Mouse (Mus musculus) mouse embryonic stem cell (cell line): Measurements from ENCODE around the gene Mgarp.
"Not testable (repeated sequence)": the region's sequence is repeated elsewhere in the genome, so short reads cannot be mapped to it uniquely, and the experiment has no call there.

ENCODE experiments used
- in situ Hi-C, 2 experiments: fragments of 300-500 bp; cut with MboI; formaldehyde crosslinking; loops; 1 replicate in 1 of 2; 3 replicates in 1 of 2; pipeline ENCODE4 v1.14.3; 2019 to 2020; ENCODE audit warnings: low sequenced_read_pairs in 2 of 2, low pct_unique_long_range_greater_than_20kb in 1 of 2, mixed read lengths in 1 of 2; ENCODE audit not compliant: unreplicated experiment in 1 of 2

Gene Mgarp

DNA sequence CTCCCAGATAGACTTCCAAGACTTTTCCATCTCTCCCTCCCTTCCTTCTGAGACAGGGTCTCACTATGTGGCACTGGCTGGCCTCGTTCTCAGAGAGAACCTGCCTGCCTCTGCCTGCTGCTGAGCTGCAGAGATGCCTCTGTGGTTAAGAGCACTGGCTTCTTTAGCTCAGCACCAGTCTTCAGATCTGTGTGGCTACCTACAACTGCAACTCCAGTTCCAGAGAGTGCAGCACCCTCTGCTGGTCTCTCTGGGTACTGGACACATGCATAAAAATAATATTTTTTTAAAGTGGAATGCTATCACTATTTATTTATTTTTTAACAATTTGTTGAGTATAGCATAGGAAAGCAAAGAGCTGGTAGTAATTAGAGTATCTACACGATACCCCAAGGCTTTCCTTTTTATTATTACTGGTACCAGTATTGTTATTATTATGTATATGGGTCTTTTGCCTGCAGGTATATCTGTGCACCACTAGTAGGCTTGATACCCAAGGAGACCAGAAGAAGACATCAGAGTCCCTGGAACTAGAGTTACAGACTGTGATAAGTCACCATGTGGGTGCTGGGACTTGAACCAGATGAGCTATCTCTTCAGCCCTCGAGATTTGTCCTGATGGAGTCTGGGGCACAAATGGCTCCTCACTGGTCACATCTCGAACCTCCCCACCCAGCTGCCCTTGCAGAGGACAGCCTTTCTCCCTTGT is 43.1 kb downstream of the Mgarp start:
- in situ Hi-C loops, result loop anchor here (10.0 kb wide), 1 partner anchor 119 kb away; no protein-coding TSS in a partner anchor

DNA sequence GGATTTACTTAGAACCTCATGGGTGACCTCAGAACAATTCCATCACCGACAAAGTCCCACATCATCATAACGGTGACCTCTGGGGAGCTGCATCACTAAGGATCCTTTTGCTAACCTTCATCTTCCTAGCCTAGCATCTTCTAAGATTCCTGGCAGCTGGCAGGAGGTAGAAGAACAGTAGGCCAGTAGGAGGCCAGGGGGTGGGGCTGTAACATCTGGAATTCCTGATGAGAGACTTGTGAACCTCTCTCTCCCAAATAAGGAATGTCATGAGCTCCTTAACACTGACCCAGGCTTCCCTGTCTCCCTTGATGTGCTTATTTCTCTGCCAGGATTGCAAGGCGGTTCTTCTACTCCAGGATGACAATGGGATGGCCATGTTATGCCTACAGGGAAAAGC is 45.7 kb downstream of the Mgarp start:
- in situ Hi-C loops, result loop anchor here (10.0 kb wide), 1 partner anchor 116 kb away; no protein-coding TSS in a partner anchor

DNA sequence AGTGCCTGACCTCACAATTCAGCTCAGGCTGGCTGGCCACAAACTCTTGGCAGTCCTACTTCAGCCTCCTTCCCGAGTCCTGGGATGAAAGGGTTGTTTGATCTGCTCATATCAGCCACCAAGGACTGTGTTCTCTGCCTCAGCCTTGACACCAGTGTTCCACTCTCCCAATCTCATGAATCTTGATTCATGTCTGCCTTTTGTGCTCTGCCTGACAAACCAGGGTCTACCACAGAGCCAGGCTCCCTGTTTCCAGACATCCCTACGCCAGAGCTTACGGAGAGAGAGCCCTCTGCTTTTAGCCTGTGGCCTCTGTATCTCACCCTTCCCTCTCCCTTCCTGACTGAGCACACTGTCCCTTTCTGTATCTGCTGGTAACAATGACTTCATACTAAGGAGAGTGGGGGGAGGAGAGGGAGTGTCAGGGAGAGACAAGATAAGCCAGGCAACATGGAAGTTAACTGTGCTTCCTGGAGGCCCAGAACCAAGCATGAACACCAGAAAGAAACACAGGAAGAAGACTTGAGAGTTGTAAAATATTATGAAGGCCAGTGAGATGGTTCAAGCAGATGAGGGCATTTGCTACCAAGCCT is 47.8 kb downstream of the Mgarp start:
- in situ Hi-C loops, result no loop called here

GRCm38 (mm10) chr3:51345017-51345416 is 51.5 kb downstream of the Mgarp start:
- in situ Hi-C loops, result not testable (repeated sequence)

GRCm38 (mm10) chr3:51344182-51344581 is 52.4 kb downstream of the Mgarp start:
- in situ Hi-C loops, result not testable (repeated sequence)

- in situ Hi-C loops, result no loop called here
These were observed 53.3 kb downstream of the Mgarp start for GRCm38 (mm10) chr3:51343260-51343659.

DNA sequence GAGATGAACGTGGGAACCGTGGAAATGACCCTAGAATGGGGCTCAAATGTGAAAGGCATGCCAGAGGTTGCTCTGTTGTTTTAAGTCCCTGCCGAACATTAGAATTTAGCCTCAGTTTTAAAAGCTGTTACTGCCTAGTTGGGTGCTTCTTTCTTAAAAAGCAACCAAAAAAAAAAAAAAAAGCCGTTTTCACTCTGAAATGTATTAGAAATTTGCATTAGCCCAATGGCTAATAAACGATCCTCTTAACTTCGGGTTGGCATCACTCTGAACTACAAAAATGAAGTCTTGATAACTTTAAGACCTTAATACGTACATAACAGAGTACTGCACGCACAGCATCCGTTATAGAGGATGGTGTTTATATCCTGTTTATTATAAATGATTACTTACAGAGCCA is 54.4 kb downstream of the Mgarp start:
- in situ Hi-C loops, result no loop called here

DNA sequence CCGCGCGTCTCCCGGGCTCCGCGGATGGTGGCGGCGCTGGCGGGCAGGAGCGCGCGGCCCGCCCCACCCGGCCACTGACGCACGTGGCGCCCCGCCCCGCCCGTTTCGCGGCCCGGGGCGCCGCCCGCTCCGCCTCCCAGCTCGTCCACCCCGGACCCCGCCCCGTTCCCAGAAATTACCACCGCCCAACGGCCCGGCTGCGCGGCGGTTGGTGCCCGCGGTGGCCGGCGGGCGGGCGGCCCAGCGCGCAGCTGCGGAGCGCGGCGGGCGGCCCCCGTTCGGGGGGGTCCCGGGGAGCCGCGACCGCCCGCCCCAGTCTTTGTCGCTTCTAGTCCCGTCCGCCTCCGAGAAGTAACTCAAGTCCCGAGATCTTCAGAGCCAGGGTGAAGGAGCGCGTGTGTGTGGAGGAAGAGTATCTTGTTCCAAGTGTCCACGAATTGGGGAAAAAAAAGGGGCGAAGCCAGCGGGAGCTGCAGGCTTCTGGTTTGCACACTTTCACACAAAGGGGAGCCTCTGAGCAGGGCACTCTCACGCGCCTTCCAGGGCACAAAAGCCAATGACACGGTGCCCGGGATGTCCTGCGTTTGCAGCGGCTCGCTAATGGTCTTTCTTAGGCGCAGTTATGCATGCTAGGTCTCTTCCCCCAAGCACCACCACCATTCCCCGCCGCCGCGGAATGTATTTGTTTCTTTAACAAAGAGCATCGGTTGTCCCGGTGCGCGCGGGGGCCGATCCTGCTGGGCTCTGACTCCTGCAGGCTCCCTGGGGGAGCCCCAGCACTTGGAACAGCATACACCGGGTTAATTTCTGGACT is 55.1 kb downstream of the Mgarp start:
- in situ Hi-C loops, result no loop called here

- in situ Hi-C loops, result no loop called here
These were observed 55.8 kb downstream of the Mgarp start, which contains the start of gene Elf2 for GRCm38 (mm10) chr3:51340552-51341267. Elf2 (minus strand) TSS chr3:51340663.

GRCm38 (mm10) chr3:51339734-51340551 is 56.6 kb downstream of the Mgarp start:
- in situ Hi-C loops, result no loop called here

DNA sequence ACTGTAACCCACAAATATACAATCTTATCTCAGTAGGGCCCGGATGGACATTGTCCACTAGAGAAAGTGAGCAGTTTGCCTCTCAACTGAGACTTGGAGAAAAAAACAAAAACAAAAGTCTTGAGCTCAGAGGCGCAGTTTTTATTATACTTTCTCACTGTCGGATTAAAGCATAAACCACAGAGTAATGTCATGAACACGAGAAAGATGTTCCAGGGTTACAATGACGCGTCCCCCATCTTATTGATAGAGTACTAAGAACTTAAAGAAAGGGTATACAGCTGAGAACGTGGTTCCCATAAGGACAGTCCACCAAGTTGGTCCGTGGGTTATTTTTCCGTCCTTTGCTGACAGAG is 57.2 kb downstream of the Mgarp start:
- in situ Hi-C loops, result no loop called here
